Mouse (Mus musculus) gastrocnemius, adult 2 months (tissue): ENCODE measurements at regions not wholly inside any gene's neighbourhood (a gene's known extent, or its start where the extent isn't known, plus 50 kb on each side); places are given as distances from the start of the nearest gene placed in this dataset.

Experiments
- DNase-seq: peaks from one replicate; pipeline ENCODE4 v3.0.0; 2022
- H3K27ac ChIP-seq: fragments of 200-600 bp; 2 replicates; pipeline ENCODE4 v1.8.1; 2022; ENCODE audit warnings: mild to moderate bottlenecking
- H3K4me3 ChIP-seq: fragments of 200-600 bp; 2 replicates; pipeline ENCODE4 v1.8.1; 2022; ENCODE audit warnings: mild to moderate bottlenecking, moderate library complexity
- CTCF ChIP-seq: fragments of 200-600 bp; IDR thresholded peaks from 2 replicates; pipeline ENCODE4 v1.8.1; 2022; ENCODE audit warnings: antibody characterized with exemption, mild to moderate bottlenecking, moderate library complexity
- intact Hi-C: fragments of 180-260 bp; cut with DNase I; formaldehyde crosslinking; loops from one replicate; pipeline ENCODE4 v1.15.1; 2025

- no peak for DNase-seq
- no peak overlapping the region for H3K4me3 ChIP-seq
- no peak overlapping the region for H3K27ac ChIP-seq
- peak; percentile 12; the same call in 1 of the 2 replicates for TF ChIP-seq CTCF
- intact Hi-C loops: no loop called here
Observed at GRCm38 (mm10) chr19:26834564-26834963, 51.1 kb upstream of the Gm815 start.
